Mouse (Mus musculus) frontal cortex, postnatal 10 days (tissue): ENCODE measurements at regions not wholly inside any gene's neighbourhood (a gene's known extent, or its start where the extent isn't known, plus 50 kb on each side); places are given as distances from the start of the nearest gene placed in this dataset.
"Not testable (repeated sequence)": the region's sequence is repeated elsewhere in the genome, so short reads cannot be mapped to it uniquely, and the experiment has no call there.

Experiments
- DNase-seq, 2 experiments: peaks; one replicate each; pipeline ENCODE4 v3.0.0; 2022; ENCODE audit warnings: low spot score in 2 of 2, mixed read lengths in 1 of 2

- DNase-seq, result no peak
These were observed 57.3 kb downstream of the Cbln4 start for GRCm38 (mm10) chr2:171985813-171986572.

DNA sequence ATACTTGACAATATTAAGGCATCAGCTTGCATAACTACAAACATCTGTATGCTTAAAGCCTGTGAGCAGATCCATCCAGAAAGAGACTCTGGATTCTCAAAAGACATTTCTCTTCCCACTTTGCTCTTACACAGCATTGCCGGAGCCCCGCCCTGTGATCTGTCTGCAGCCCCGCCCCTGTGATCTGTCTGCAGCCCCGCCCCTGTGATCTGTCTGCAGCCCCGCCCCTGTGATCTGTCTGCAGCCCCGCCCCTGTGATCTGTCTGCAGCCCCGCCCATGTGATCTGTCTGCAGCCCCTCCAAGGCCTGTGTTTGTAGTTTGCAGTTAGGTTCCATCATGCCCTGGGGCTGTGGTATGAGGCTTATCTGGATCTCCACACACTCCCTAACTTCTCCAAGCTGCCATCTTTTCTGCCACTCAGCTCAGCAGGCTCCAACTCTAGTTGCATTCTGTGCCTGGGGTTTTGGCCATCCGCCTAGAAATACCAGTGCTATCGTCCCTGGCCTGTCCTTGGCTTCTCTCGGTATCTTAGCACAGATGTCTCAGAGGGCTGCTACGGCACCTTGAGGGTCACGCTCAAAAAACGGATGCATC, 73.9 kb downstream of the Cbln4 start:
- no peak for DNase-seq

DNA sequence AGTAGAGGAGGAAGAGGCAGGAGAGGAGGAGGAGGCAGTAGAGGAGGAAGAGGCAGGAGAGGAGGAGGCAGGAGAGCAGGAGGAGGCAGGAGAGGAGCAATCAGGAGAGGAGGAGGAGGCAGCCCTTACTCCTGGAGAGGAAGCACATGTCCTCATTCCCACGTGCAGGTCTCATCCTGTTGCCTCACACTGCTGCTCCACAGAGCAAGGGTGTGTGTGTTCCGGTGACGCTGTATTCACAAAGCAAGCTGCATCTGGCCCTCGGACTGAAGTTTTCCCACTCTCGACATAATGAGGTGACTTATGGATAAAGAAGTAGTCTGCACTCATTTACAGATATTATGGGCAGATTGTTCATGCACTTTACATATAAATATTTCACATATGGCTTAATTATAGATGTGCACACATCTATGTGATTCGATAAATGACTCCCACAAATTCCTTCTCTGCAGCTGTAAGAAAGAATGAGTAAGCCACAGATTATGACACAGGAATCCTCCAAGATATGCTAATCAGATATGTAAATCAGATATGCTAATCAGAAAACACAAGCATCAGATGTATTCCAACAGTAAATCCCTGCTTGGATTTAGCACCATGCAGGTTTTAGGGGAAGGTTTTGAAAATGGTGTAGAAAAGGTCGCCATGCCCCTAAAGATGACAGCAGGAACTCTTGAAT, 96.6 kb downstream of the Cbln4 start:
- DNase-seq, result no peak

GRCm38 (mm10) chr2:171942671-171943070, 100.6 kb downstream of the Cbln4 start:
- peak; percentile 15 to 26 for DNase-seq

DNA sequence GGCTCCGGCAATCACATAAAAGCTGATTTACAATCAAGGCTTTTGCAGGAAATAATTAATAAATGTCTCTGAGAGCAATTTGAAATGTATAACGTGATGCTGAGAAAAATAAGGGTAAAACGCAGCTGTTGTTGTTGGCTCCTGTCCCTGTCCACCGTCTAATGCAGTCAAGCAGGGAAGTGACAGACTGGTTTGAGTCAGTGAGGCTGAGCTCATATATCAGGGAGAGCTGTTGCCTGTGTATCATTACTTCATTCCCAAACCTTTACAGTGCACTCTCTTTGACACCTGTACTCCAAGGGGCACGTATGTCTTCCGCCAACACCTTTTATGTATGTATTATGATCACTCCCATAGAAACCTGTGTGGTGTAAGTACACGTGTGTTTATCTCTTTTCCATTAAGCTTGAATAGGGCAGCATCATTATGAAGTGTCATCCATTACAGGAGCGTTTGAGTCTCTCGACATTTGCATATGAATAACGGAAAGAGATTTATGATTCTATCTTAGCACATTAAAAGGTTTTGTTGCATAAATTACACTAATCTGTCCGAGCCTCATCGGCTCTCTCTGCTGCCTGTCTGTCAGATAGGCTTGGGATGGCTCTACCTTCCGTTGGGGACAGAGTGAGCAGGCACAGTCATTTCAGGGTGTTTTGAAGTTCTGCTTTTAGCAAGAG, 107.5 kb downstream of the Cbln4 start:
- DNase-seq, result no peak

GRCm38 (mm10) chr2:171920960-171921359, 122.3 kb downstream of the Cbln4 start:
- no peak for DNase-seq

GRCm38 (mm10) chr2:171887306-171887705, 156.0 kb downstream of the Cbln4 start:
- no peak for DNase-seq

- DNase-seq, result not testable (repeated sequence)
These were observed 163.9 kb downstream of the Cbln4 start for GRCm38 (mm10) chr2:171879238-171879960.

DNA sequence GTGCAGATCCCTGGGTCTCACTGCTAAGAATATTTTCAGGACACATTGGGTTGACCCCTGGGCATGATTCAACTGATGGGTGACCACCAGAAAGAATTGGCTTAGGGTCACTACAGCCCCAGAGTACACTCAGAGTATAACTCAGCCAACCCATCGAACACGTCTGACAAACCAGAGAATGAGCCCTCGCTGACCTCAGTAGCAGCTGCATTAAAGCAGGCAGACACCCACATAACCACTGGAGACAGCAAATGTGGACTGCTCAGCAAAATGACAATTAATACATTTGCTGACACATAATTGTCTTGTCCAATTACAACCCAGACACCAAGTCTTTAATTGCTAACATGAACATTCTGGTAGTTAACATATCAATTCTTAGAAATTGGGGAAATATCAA, 175.7 kb downstream of the Cbln4 start:
- no peak for DNase-seq

- peak; percentile 9 to 23 for DNase-seq
These were observed 178.8 kb downstream of the Cbln4 start for GRCm38 (mm10) chr2:171864376-171864965.

- no peak for DNase-seq
These were observed 180.6 kb downstream of the Cbln4 start for GRCm38 (mm10) chr2:171862626-171863025.

DNA sequence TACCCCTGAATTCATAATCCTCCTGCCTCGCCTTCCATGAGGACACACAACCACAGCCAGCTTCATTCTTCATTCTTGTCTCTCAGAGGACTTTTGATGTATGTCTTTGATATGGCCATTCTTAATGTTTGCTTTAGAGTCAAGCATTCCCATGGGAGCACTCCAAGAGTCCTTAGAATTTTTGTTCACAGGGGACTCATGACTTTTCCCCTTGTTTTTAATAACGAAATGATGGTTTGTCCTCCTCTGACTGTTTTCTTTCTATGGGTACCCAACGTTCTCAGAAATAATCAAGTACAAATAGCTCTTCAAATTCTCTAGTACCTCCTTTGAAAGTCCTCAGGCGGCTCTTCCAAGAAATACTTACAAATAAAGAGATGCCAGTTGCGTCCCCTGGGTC, 184.4 kb downstream of the Cbln4 start:
- DNase-seq, result no peak

DNA sequence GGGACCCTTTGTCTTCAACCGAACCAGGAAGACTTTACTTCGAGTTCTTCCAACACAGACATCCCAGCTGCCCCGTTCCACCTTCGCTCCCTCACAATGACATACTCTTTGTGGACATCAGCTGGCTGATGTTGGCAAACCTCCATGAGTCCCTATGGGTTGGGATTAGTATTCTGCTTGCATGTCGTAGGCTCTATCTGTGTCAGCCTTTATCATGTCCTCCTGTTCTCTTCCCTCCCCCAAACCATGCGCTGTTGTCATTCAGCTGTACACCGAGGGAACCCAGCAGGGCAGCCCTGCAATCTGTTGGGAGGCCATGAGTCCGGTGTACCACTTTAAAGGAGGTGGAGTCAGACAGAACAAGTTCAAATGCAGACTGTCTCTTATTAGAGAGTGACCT, 186.8 kb downstream of the Cbln4 start:
- no peak for DNase-seq

DNA sequence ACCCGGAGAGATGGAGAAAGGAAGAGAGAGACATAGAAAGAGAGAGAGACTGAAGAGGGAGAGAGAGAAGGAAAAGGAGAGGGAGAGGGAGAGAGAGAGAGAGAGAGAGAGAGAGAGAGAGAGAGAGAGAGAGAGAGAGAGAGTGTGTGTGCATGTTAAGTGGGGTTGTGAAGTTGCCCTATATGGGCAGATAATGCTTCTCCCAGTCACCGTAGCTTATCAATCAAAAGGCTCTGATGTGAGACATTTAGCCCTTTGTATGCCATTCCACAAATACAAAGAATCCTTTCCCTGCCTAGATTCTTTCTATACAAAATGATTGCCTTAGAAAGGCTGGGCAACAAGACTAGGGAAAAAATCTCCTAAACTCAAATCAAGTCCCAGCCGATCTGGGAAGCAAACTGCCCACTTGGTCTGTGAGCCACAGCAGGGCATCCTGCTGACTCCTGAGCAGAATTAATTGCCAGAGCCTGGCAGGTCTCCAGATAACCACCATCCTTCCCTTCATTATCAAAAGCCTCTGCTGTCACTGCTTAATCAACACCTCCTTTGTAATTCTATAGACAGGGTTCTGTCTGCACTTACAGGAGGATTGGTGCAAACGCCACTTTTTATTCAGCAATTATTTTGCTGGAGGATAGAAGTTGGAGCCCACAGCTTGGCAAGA, 196.3 kb downstream of the Cbln4 start:
- DNase-seq, result peak in 1 of 2 experiments; percentile 9

GRCm38 (mm10) chr2:171840058-171840713, 203.1 kb downstream of the Cbln4 start:
- no peak for DNase-seq

- no peak for DNase-seq
These were observed 221.1 kb downstream of the Cbln4 start for GRCm38 (mm10) chr2:171822156-171822555.

DNA sequence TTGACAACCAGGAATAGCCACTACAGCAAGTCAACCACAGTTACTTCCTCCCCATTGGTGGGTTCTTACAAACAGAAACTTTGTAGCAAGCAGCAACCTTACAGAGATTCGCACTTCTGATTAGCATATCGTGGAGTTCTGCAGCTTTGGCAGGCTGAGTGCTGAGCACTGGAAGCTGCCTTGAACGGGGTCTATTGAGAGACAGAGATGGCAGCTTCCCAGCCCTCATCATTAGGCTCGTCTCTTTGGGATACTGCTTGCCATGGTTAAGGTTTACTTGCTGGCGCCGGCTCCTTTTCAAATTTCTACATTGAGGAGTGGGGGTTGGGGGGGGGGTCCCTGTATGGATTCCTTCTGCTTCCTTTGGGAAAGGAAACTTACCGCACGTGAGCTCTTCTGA, 224.8 kb downstream of the Cbln4 start:
- no peak for DNase-seq

- DNase-seq, result peak in 1 of 2 experiments; percentile 21
These were observed 226.4 kb downstream of the Cbln4 start for GRCm38 (mm10) chr2:171816685-171817419.

DNA sequence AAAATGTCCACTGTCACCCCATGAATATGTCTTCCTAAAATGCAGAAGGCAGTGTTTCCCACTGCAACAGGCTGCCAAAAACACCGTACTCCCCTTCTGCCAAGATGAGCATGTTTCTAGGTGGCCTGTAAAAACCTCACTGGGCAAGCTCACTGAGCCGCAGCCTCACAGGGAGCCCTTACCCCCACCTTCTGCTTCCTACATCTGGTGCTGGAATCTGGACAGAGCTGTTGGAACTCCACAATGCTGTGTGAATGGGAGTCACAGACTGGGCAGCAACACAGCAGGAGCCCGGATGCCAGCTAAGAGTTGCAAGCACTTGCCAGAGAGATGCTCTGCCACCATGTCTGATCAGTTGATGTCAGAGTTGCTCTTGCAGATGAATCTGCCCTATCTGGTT, 230.6 kb downstream of the Cbln4 start:
- DNase-seq, result no peak
